Mouse (Mus musculus) CH12.LX (cell line): ENCODE results near the gene Rbks. TPM values are rescaled to one million over a fixed set of nuclear protein-coding genes. Genes with fewer than 3 reads are reported as not detected.

Experiments
- DNase-seq: peaks from one replicate; pipeline ENCODE4 v3.0.0-alpha.2; 2013; ENCODE audit errors: extremely low read depth
- H3K27ac ChIP-seq: 2 replicates; pipeline ENCODE4 v1.5.1; 2012; ENCODE audit warnings: low read depth, mild to moderate bottlenecking, control low read depth, moderate library complexity; ENCODE audit not compliant: insufficient read depth
- H3K27me3 ChIP-seq: replicated peaks from 2 replicates; pipeline ENCODE3; 2012; ENCODE audit warnings: inconsistent platforms
- H3K36me3 ChIP-seq, 2 experiments: replicated peaks in 1 of 2; 2 replicates each; pipeline versions ENCODE3 to v1.6.1; 2012; ENCODE audit warnings: inconsistent platforms in 1 of 2, low read length in 1 of 2, mild to moderate bottlenecking in 1 of 2, mixed read lengths in 1 of 2, moderate library complexity in 1 of 2; ENCODE audit not compliant: control insufficient read depth in 1 of 2, insufficient read depth in 1 of 2
- H3K4me1 ChIP-seq, 2 experiments: 2 replicates each; pipeline ENCODE4 v1.6.1; 2012; ENCODE audit warnings: inconsistent platforms in 1 of 2, moderate library complexity in 1 of 2; ENCODE audit not compliant: insufficient read depth in 2 of 2, control insufficient read depth in 1 of 2
- H3K4me2 ChIP-seq: 2 replicates; pipeline ENCODE4 v1.6.1; 2012; ENCODE audit warnings: low read depth, mild to moderate bottlenecking, control low read depth; ENCODE audit not compliant: poor library complexity, insufficient read depth, severe bottlenecking
- H3K4me3 ChIP-seq, 3 experiments: fragments of 150-350 bp in 1 of 3; sonication (generic) in 1 of 3; replicated peaks in 1 of 3; 2 replicates each; pipeline versions ENCODE3 to v1.5.1; 2011 to 2012; ENCODE audit warnings: low read depth in 2 of 3, low read length in 2 of 3, mild to moderate bottlenecking in 2 of 3, moderate library complexity in 2 of 3, control low read depth in 1 of 3, improper control_type of control experiment in 1 of 3, inconsistent platforms in 1 of 3, mixed read lengths in 1 of 3; ENCODE audit not compliant: poor library complexity in 1 of 3
- H3K79me2 ChIP-seq: replicated peaks from 2 replicates; pipeline ENCODE4 v1.6.1; 2012; ENCODE audit warnings: mild to moderate bottlenecking, moderate library complexity; ENCODE audit not compliant: control insufficient read depth, poor library complexity, insufficient read depth, severe bottlenecking; ENCODE audit errors: extremely low read depth
- H3K9ac ChIP-seq: 2 replicates; pipeline ENCODE4 v1.6.1; 2012; ENCODE audit warnings: low read depth, mild to moderate bottlenecking, control low read depth, moderate library complexity; ENCODE audit not compliant: insufficient read depth
- H3K9me3 ChIP-seq: replicated peaks from 2 replicates; pipeline ENCODE3; 2012; ENCODE audit warnings: low read length, inconsistent platforms, mixed read lengths
- CHD2 ChIP-seq: IDR thresholded peaks from 2 replicates; pipeline ENCODE4 v1.6.1; 2011; ENCODE audit warnings: low read length, improper control_type of control experiment
- E2F4 ChIP-seq: IDR thresholded peaks from 2 replicates; pipeline ENCODE4 v1.6.1; 2011; ENCODE audit warnings: low read depth, low read length, improper control_type of control experiment; ENCODE audit not compliant: insufficient replicate concordance
- EP300 ChIP-seq: IDR thresholded peaks from 2 replicates; pipeline ENCODE4 v1.6.1; 2011; ENCODE audit warnings: low read length, improper control_type of control experiment
- GABPA ChIP-seq: IDR thresholded peaks from 2 replicates; pipeline ENCODE4 v1.6.1; 2012; ENCODE audit warnings: low read depth, low read length, improper control_type of control experiment, inconsistent platforms; ENCODE audit not compliant: insufficient replicate concordance
- MAFK ChIP-seq: IDR thresholded peaks from 2 replicates; pipeline ENCODE4 v1.6.1; 2011; ENCODE audit warnings: low read length, improper control_type of control experiment; ENCODE audit not compliant: insufficient replicate concordance
- MAX ChIP-seq: IDR thresholded peaks from 2 replicates; pipeline ENCODE4 v1.6.1; 2011; ENCODE audit warnings: low read length, improper control_type of control experiment
- MEF2A ChIP-seq: IDR thresholded peaks from 2 replicates; pipeline ENCODE4 v1.6.1; 2014; ENCODE audit warnings: low read depth, mild to moderate bottlenecking, inconsistent platforms, low read length, improper control_type of control experiment, borderline replicate concordance
- MYC ChIP-seq: IDR thresholded peaks from 2 replicates; pipeline ENCODE4 v1.6.1; 2011; ENCODE audit warnings: low read depth, mild to moderate bottlenecking, improper control_type of control experiment, low read length
- NELFE ChIP-seq: IDR thresholded peaks from 2 replicates; pipeline ENCODE4 v1.6.1; 2011; ENCODE audit warnings: low read depth, low read length, improper control_type of control experiment
- PAX5 ChIP-seq: IDR thresholded peaks from 2 replicates; pipeline ENCODE4 v1.6.1; 2012; ENCODE audit warnings: low read length, inconsistent platforms, mixed read lengths
- POLR2A ChIP-seq: IDR thresholded peaks from 2 replicates; pipeline ENCODE4 v1.6.1; 2011; ENCODE audit warnings: low read depth, mild to moderate bottlenecking, improper control_type of control experiment, low read length
- SIN3A ChIP-seq: IDR thresholded peaks from 2 replicates; pipeline ENCODE4 v1.6.1; 2012; ENCODE audit warnings: low read length, improper control_type of control experiment, inconsistent platforms
- TCF12 ChIP-seq: IDR thresholded peaks from 2 replicates; pipeline ENCODE4 v1.6.1; 2014; ENCODE audit warnings: low read depth, mild to moderate bottlenecking, inconsistent platforms, low read length, improper control_type of control experiment
- UBTF ChIP-seq: IDR thresholded peaks from 2 replicates; pipeline ENCODE4 v1.6.1; 2012; ENCODE audit warnings: low read depth, mild to moderate bottlenecking, inconsistent platforms, low read length, improper control_type of control experiment, moderate library complexity
- USF1 ChIP-seq: IDR thresholded peaks from 2 replicates; pipeline ENCODE4 v1.6.1; 2014; ENCODE audit warnings: low read depth, mild to moderate bottlenecking, inconsistent platforms, low read length, improper control_type of control experiment
- ZMIZ1 ChIP-seq: IDR thresholded peaks from 2 replicates; pipeline ENCODE4 v1.6.1; 2012; ENCODE audit warnings: low read depth, mild to moderate bottlenecking, inconsistent platforms, low read length, improper control_type of control experiment
- dilution Hi-C: fragments of 300-500 bp; cut with MboI; formaldehyde crosslinking; loops from 2 replicates; pipeline ENCODE4 v1.14.3; 2020; ENCODE audit warnings: low sequenced_read_pairs; ENCODE audit not compliant: extremely low pct_unique_long_range_greater_than_20kb, extremely low pct_ligation_motif_present
- in situ Hi-C: fragments of 300-500 bp; cut with MboI; formaldehyde crosslinking; loops from 3 replicates; pipeline ENCODE4 v1.14.3; 2019; ENCODE audit warnings: low sequenced_read_pairs, low pct_ligation_motif_present, low pct_unique_long_range_greater_than_20kb, mixed read lengths
- polyA plus RNA-seq: library from polyadenylated mRNA; unstranded; fragments of >175 nt; gene quantifications from 2 replicates; pipeline ENCODE4 v1.2.1, GENCODE M21; 2012; ENCODE audit warnings: low read depth; ENCODE audit not compliant: insufficient read length
- total RNA-seq, 2 experiments: library from RNA; depleted of rRNA; stranded (reverse); fragments of 300-350 nt in 1 of 2; fragments of >200 nt in 1 of 2; gene quantifications; 2 replicates each; pipeline ENCODE4 v1.2.3; 2012 to 2014

Gene Rbks
- total and polyA plus RNA-seq, 3 experiments: 3.6 to 9.2 (median 6.8) TPM

DNA sequence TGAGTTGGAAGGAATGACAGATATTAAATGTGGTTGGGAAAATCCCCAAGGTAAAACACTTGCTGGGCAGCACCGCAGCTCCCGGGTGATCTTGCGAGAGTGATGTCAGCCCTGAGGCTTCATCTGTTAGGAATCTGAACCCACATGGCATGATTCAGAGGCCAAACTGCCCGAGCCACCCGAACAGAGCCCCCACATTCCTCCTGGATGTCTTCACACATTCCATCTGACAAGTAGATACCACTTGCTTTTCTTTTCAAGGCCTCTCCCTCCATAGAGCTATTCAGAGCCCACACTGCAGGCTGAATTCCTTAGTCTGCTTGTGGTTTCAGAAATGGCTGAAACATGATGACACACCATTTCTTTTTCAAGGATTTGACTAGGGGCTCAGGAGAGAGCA lies 67.4 kb downstream of the Rbks start:
- in situ Hi-C loops: no loop called here
- no peak overlapping the region for H3K4me3 ChIP-seq

DNA sequence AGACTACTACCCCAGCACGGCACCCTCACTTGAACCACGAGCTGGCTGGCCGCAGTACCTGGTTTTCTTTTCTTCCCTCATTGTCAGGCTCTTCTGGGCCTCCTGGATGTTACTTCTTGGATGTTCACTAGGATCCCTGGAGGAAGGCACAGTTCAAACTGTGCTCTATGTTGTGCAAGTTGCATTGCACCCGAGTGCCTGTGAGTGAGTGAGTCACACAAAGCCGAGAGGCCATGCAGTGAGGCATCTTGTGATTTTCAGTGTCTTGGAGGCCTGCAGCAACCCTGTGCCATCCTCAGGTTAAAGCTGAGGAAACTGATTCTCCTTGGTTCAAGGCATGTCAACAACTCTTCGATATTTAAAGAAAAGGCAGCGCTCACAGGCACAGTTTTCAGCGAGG lies 68.9 kb downstream of the Rbks start:
- Histone ChIP-seq H3K4me1 (peaks cover 0 to 37% of the 10 kb centered on the region in 2 experiments; a peak in 2 of 4 replicates), H3K36me3 (peaks cover 0 to 39% of the 10 kb centered on the region in 2 experiments), H3K4me2 (no peak overlapping the region), H3K9ac (no peak overlapping the region), H3K4me3 (no peak overlapping the region), H3K27me3 (no peaks in the 10 kb centered on the region), H3K79me2 (no peaks in the 10 kb centered on the region), H3K27ac (no peak overlapping the region), H3K9me3 (peaks cover 3% of the 10 kb centered on the region)
- dilution Hi-C loops: no loop called here
- TF ChIP-seq POLR2A (no peak), MYC (no peak), SIN3A (no peak), CHD2 (no peak), UBTF (no peak), TCF12 (no peak), MAX (no peak), NELFE (no peak), E2F4 (no peak), MEF2A (no peak), PAX5 (no peak), MAFK (no peak)
- DNase-seq: no peak
- in situ Hi-C loops: no loop called here

More for the DNA sequence above, 67.4 kb downstream of the Rbks start:
- TF ChIP-seq EP300 (no peak), GABPA (no peak), NELFE (no peak), ZMIZ1 (no peak), USF1 (no peak)
- no peak for DNase-seq
- Histone ChIP-seq H3K27ac (no peak overlapping the region), H3K36me3 (peaks cover 0 to 36% of the 10 kb centered on the region in 2 experiments), H3K79me2 (no peaks in the 10 kb centered on the region), H3K9ac (no peak overlapping the region), H3K4me1 (peaks cover 0 to 37% of the 10 kb centered on the region in 2 experiments; a peak in 2 of 4 replicates), H3K9me3 (peaks cover 3% of the 10 kb centered on the region), H3K27me3 (no peaks in the 10 kb centered on the region), H3K4me2 (no peak overlapping the region)
- dilution Hi-C loops: no loop called here
